Mouse (Mus musculus) myocyte (in vitro differentiated cells): ENCODE results near the gene Sdk2.

Experiments used
- CEBPB ChIP-seq: IDR thresholded peaks from 2 replicates; pipeline ENCODE4 v1.6.1; 2011; ENCODE audit warnings: mild to moderate bottlenecking, moderate library complexity; ENCODE audit not compliant: poor library complexity, insufficient read depth, severe bottlenecking
- MAX ChIP-seq: IDR thresholded peaks from one replicate; pipeline ENCODE4 v1.6.1; 2011; ENCODE audit warnings: low read depth, mild to moderate bottlenecking, control low read depth
- MYOD1 ChIP-seq, 3 experiments: IDR thresholded peaks; one replicate each; pipeline ENCODE4 v1.6.1; 2011; ENCODE audit warnings: control low read depth in 2 of 3, low read depth in 2 of 3, mild to moderate bottlenecking in 2 of 3, moderate library complexity in 1 of 3; ENCODE audit not compliant: insufficient read length in 2 of 3, control insufficient read depth in 1 of 3
- MYOG ChIP-seq, 3 experiments: IDR thresholded peaks; one replicate each; pipeline ENCODE4 v1.6.1; 2011; ENCODE audit warnings: control low read depth in 2 of 3, low read depth in 2 of 3, mild to moderate bottlenecking in 2 of 3; ENCODE audit not compliant: insufficient read length in 2 of 3, control insufficient read depth in 1 of 3, insufficient read depth in 1 of 3
- POLR2A ChIP-seq: IDR thresholded peaks from one replicate; pipeline ENCODE4 v1.6.1; 2011; ENCODE audit warnings: low read depth, mild to moderate bottlenecking, control low read depth, moderate library complexity; ENCODE audit not compliant: insufficient read length
- POLR2AphosphoS2 ChIP-seq: IDR thresholded peaks from one replicate; pipeline ENCODE4 v1.6.1; 2011; ENCODE audit warnings: low read depth, control low read depth; ENCODE audit not compliant: insufficient read length
- REST ChIP-seq: IDR thresholded peaks from one replicate; pipeline ENCODE4 v1.6.1; 2011; ENCODE audit warnings: mild to moderate bottlenecking, control low read depth, moderate library complexity; ENCODE audit not compliant: insufficient read depth, insufficient read length
- SRF ChIP-seq: IDR thresholded peaks from one replicate; pipeline ENCODE4 v1.6.1; 2011; ENCODE audit warnings: low read depth; ENCODE audit not compliant: control insufficient read depth, insufficient read length
- TCF12 ChIP-seq: IDR thresholded peaks from one replicate; pipeline ENCODE4 v1.6.1; 2011; ENCODE audit warnings: mild to moderate bottlenecking, control low read depth; ENCODE audit not compliant: poor library complexity, insufficient read depth, severe bottlenecking
- USF1 ChIP-seq: IDR thresholded peaks from one replicate; pipeline ENCODE4 v1.6.1; 2011; ENCODE audit warnings: low read depth, mild to moderate bottlenecking, control low read depth, moderate library complexity

- no peak for TF ChIP-seq POLR2A
- no peak for TF ChIP-seq USF1
- TF ChIP-seq MAX, result no peak
- no peak for TF ChIP-seq REST
- TF ChIP-seq CEBPB, result no peak
- TF ChIP-seq SRF, result no peak
- TF ChIP-seq TCF12, result no peak
- TF ChIP-seq POLR2AphosphoS2, result no peak
- TF ChIP-seq MYOD1 (IDR thresholded peaks at IDR 0.05; ENCODE audit: control insufficient read depth in 1 of 3, insufficient read length in 2 of 3, low read depth in 2 of 3), result no peak
- TF ChIP-seq MYOG (IDR thresholded peaks at IDR 0.05; ENCODE audit: control insufficient read depth in 1 of 3, insufficient read depth in 1 of 3, insufficient read length in 2 of 3, low read depth in 2 of 3), result no peak
Measured at GRCm38 (mm10) chr11:113898671-113899070, 168.2 kb downstream of the Sdk2 start.
